Mouse (Mus musculus) hindbrain, postnatal 0 days (tissue): ENCODE measurements around the gene Scrn3. TPM values are rescaled to one million over a fixed set of nuclear protein-coding genes. Genes with fewer than 3 reads are reported as not detected.
A peak's percentile ranks its signal among the peaks of the same experiment; 100 is the strongest.

Experiments used
- ATAC-seq: fragments of 200-750 bp; cut with Nextera tagmentation; 2 replicates; pipeline ENCODE4 v1.8.0; 2017; ENCODE audit warnings: mild to moderate bottlenecking, moderate TSS enrichment, moderate library complexity
- DNase-seq: peaks from one replicate; pipeline ENCODE4 v3.0.0-alpha.2; 2015; ENCODE audit warnings: low spot score
- H3K27ac ChIP-seq: fragments of 300-500 bp; sonication (generic); 2 replicates; pipeline ENCODE4 v1.5.1; 2014; ENCODE audit warnings: mild to moderate bottlenecking
- H3K27me3 ChIP-seq: fragments of 300-500 bp; sonication (generic); 2 replicates; pipeline ENCODE4 v1.6.1; 2014; ENCODE audit warnings: low read length, mixed read lengths; ENCODE audit not compliant: insufficient read depth
- H3K36me3 ChIP-seq: fragments of 300-500 bp; sonication (generic); 2 replicates; pipeline ENCODE4 v1.6.1; 2014; ENCODE audit warnings: low read length, mixed read lengths; ENCODE audit not compliant: insufficient read depth
- H3K4me1 ChIP-seq: fragments of 300-500 bp; sonication (generic); 2 replicates; pipeline ENCODE4 v1.6.1; 2014; ENCODE audit warnings: antibody characterized with exemption, low read length, mixed read lengths; ENCODE audit not compliant: insufficient read depth
- H3K4me2 ChIP-seq: fragments of 300-500 bp; sonication (generic); 2 replicates; pipeline ENCODE4 v1.6.1; 2014; ENCODE audit warnings: low read depth, mild to moderate bottlenecking, low read length, moderate library complexity, mixed read lengths
- H3K4me3 ChIP-seq: fragments of 300-500 bp; sonication (generic); 2 replicates; pipeline ENCODE4 v1.5.1; 2014; ENCODE audit warnings: low read length
- H3K9ac ChIP-seq: fragments of 300-500 bp; sonication (generic); replicated peaks from 2 replicates; pipeline ENCODE4 v1.6.1; 2014; ENCODE audit warnings: mild to moderate bottlenecking, low read length, moderate library complexity, mixed read lengths
- H3K9me3 ChIP-seq: fragments of 300-500 bp; sonication (generic); 2 replicates; pipeline ENCODE4 v1.6.1; 2016; ENCODE audit warnings: low read length, mixed read lengths
- CTCF ChIP-seq: IDR thresholded peaks from 2 replicates; pipeline ENCODE4 v1.5.1; 2016; ENCODE audit warnings: antibody characterized with exemption, control low read depth, low read depth
- WGBS: fragments of 180-500 bp; shearing (Covaris S2); extraction: QIAGEN DNeasy Blood & Tissue Kit; methylation state at CpG from one replicate; pipeline ENCODE4 v1.1.7; 2014; 5-methylcytosine and 5-hydroxymethylcytosine counted together
- polyA plus RNA-seq: library from polyadenylated mRNA; unstranded; fragments of >200 nt; fragmentation: Nextera tagmentation; extraction: Ambion mirVana; gene quantifications from 2 replicates; pipeline ENCODE4 v1.2.1, GENCODE M21; 2015
- total RNA-seq: library from RNA; depleted of rRNA; stranded (reverse); fragments of >200 nt; gene quantifications from 2 replicates; pipeline ENCODE4 v1.2.3, GENCODE M21; 2014

The Scrn3 gene
- total and polyA plus RNA-seq, 2 experiments from 2014 or later = 2.9 to 6.2 TPM

- no peak overlapping the region for H3K9ac ChIP-seq
- ATAC-seq (no peak), DNase-seq (peak; percentile 47)
- no peak overlapping the region for H3K27ac ChIP-seq
- peaks cover 57% of the 10 kb centered on the region for H3K27me3 ChIP-seq
- H3K4me1 ChIP-seq = 0 out of 2 replicates have a peak, but pooled peaks cover 4% of the 10 kb centered on the region
- 2% methylated on average over 38 of the region's 38 CpGs for WGBS
- no peaks in the 10 kb centered on the region for H3K9me3 ChIP-seq
- H3K36me3 ChIP-seq = no peaks in the 10 kb centered on the region
- TF ChIP-seq CTCF = peak; percentile 33
- no peak overlapping the region; the same call in 1 of the 2 replicates for H3K4me2 ChIP-seq
- H3K4me3 ChIP-seq = no peak overlapping the region
Measured at GRCm38 (mm10) chr2:73270593-73271458, 41.6 kb upstream of the Scrn3 start.

GRCm38 (mm10) chr2:73271459-73272161 lies 40.8 kb upstream of the Scrn3 start, which contains the start of gene Sp9:
Sp9 (plus strand) TSS chr2:73271925.
- Histone ChIP-seq H3K4me3 (peak within 1 kb of the TSS; percentile 36), H3K4me1 (0 out of 2 replicates have a peak, but pooled peaks cover 4% of the 10 kb centered on the region), H3K4me2 (peak within 1 kb of the TSS; percentile 48), H3K27me3 (peaks cover 56% of the 10 kb centered on the region), H3K36me3 (no peaks in the 10 kb centered on the region), H3K9ac (no peak within 1 kb of the TSS), H3K27ac (no peak within 1 kb of the TSS), H3K9me3 (no peaks in the 10 kb centered on the region)
- peak; percentile 74 for ATAC-seq
- WGBS = under 1% methylated on average over 48 of the region's 48 CpGs
- no peak for TF ChIP-seq CTCF
- peak; percentile 72 for DNase-seq

- H3K27me3 ChIP-seq = peaks cover 54% of the 10 kb centered on the region
Measured at GRCm38 (mm10) chr2:73272351-73273248, 39.8 kb upstream of the Scrn3 start.

GRCm38 (mm10) chr2:73273249-73274118 lies 38.9 kb upstream of the Scrn3 start:
- ATAC-seq (peak; percentile 21; the same call in 1 of the 2 replicates), DNase-seq (peak; percentile 27)
- Histone ChIP-seq H3K36me3 (no peaks in the 10 kb centered on the region), H3K4me3 (peak overlapping the region; percentile 36), H3K4me2 (peak overlapping the region; percentile 48), H3K4me1 (0 out of 2 replicates have a peak, but pooled peaks cover 4% of the 10 kb centered on the region), H3K27ac (no peak overlapping the region), H3K9ac (no peak overlapping the region), H3K27me3 (peaks cover 55% of the 10 kb centered on the region), H3K9me3 (no peaks in the 10 kb centered on the region)
- WGBS = 1% methylated on average over 99 of the region's 110 CpGs
- TF ChIP-seq CTCF = 0 out of 2 replicates have a peak, but pooled peaks have one; percentile 14

More at GRCm38 (mm10) chr2:73272351-73273248, 39.8 kb upstream of the Scrn3 start:
- TF ChIP-seq CTCF = no peak
- no peak overlapping the region for H3K27ac ChIP-seq
- no peak for ATAC-seq
- peak overlapping the region; percentile 48 for H3K4me2 ChIP-seq
- H3K36me3 ChIP-seq = no peaks in the 10 kb centered on the region
- H3K9me3 ChIP-seq = no peaks in the 10 kb centered on the region
- no peak overlapping the region for H3K9ac ChIP-seq
- peak; percentile 11 for DNase-seq
- peak overlapping the region; percentile 36 for H3K4me3 ChIP-seq
- 1% methylated on average over 54 of the region's 55 CpGs for WGBS
- 0 out of 2 replicates have a peak, but pooled peaks cover 4% of the 10 kb centered on the region for H3K4me1 ChIP-seq

GRCm38 (mm10) chr2:73274119-73274920 lies 38.1 kb upstream of the Scrn3 start:
- Histone ChIP-seq H3K27me3 (peaks cover 55% of the 10 kb centered on the region), H3K4me3 (peak overlapping the region; percentile 36), H3K27ac (no peak overlapping the region), H3K9ac (no peak overlapping the region), H3K36me3 (no peaks in the 10 kb centered on the region), H3K9me3 (no peaks in the 10 kb centered on the region), H3K4me1 (0 out of 2 replicates have a peak, but pooled peaks cover 4% of the 10 kb centered on the region), H3K4me2 (peak overlapping the region; percentile 48)
- TF ChIP-seq CTCF = no peak
- ATAC-seq (no peak), DNase-seq (peak; percentile 38)
- WGBS = 3% methylated on average over 73 of the region's 88 CpGs
